Mouse (Mus musculus): ENCODE data around the gene Auts2. TPM values are rescaled to one million over a fixed set of nuclear protein-coding genes. Genes with fewer than 3 reads are reported as not detected.

Auts2 gene
- total RNA-seq, 2 experiments from 2014 or later: 179 to 184 TPM

GRCm38 (mm10) chr5:132394800-132395575 lies 148.2 kb downstream of the Auts2 start:
- intact Hi-C loops (cut with DNase I): no loop called here
- peak; percentile 12 for DNase-seq

DNA sequence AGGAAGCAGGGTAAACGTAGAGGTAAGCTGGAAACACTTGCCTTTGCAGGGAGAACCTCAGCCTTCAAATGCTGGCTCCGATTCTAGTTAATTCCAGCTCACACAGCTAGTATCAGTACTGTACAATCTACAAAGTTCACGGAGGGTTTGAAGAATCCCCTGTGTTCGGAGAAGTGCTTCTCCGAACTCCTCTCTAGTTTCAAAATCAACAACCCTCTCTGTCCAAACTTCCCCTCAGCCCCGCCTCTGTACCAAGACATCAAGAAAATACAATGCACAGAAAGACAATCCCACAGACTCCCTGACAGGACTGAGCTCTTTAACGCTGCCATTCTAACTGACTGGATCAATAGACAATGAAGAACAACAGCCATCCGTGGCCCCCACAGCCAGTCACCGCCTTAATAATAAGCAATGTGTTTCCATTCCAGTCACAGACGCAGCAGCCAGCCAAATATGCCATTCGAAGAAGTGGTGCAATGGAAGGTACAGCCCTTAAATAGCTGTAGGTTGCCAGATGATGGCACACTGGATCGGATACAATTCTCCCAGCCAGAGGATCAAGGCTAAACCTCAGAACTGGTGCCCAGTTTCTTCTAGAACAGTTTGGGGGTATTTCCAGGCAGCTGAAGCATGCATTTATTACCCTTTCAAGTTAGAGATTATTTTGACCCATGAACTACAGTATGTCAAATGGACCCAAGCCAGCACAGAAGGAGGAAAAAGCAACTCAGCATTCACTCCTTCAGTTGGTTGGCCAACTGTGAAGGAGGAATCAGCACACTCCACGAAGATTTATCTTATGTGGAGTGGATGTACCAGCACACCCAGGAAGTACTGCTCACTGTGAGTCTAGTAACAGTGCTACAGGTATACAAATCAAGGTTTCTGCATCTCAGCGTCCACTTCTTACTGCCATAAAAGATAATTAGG lies 151.0 kb downstream of the Auts2 start:
- DNase-seq: no peak
- intact Hi-C loops (cut with DNase I): no loop called here

DNA sequence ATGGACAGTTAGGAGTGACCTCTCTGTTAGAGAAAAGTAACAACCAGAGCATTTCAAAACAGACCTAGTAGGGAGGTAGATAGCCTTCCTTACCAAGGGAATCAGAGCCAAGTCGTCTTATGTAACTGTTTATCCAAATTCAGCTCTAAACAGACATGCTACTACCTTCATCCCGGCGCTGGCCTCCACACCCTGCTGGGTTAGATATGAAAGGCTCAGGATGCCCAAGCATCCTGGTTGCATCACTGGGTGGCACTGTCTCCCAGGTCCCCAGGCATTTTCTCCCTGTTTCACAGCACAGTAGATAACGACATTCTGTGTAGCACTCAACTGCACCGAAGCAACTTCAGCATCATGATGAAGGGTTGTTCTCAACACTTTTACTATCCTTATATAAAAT lies 154.4 kb downstream of the Auts2 start:
- no peak for DNase-seq
- intact Hi-C loops (cut with DNase I): no loop called here

DNA sequence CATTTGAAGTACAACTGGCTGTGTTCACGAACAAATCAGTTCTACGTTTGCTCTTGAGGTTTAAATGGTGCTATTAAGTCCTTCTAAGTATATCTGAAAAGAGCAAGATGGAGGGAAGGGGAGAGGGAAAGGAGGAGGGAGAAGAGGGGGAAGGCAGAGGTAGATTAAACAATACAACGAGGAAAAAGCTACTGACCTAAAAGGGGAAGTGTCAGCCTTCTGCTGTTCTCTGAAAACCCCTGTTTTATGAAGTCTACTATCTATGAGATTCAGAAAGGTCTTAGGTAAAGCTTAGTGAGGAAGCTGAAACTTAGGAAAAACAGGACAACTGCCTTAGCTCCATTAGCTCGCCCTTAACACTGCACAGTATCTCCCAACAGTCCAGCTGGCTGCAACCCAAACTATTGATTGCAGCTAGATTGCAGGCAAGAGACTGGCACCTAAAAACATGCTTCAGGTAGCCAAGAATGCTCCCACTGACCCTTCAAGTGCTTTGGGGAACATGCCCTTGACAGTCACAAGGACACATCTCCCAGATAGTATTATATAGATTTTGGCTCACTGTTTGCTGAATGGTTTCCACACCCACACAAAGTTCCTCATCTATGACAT lies 157.8 kb downstream of the Auts2 start:
- intact Hi-C loops (cut with DNase I): no loop called here
- DNase-seq: no peak

DNA sequence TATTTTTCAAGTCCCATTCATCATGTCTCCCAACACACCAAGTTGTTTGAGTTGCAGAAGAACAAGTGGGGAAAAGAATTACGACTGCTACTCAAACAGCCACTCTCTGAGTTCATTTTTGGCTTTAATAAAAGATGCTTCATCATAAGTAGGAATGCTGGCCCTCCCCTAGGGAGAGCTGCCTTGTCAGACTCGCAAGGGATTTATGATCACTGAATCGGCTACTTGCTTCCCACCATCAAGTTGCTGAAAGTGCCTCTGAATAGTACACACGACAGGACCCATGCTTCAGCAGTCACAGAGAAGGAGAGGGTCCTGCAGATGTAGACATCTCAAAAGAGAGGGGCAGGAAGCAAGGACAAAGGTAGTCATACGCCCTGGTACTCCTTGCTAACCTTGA lies 162.9 kb downstream of the Auts2 start:
- intact Hi-C loops (cut with DNase I): no loop called here
- DNase-seq: no peak

GRCm38 (mm10) chr5:132378977-132379376 lies 164.2 kb downstream of the Auts2 start:
- no peak for DNase-seq
- intact Hi-C loops (cut with DNase I): no loop called here

GRCm38 (mm10) chr5:132375130-132375529 lies 168.0 kb downstream of the Auts2 start:
- no peak for DNase-seq
- intact Hi-C loops (cut with DNase I): no loop called here

DNA sequence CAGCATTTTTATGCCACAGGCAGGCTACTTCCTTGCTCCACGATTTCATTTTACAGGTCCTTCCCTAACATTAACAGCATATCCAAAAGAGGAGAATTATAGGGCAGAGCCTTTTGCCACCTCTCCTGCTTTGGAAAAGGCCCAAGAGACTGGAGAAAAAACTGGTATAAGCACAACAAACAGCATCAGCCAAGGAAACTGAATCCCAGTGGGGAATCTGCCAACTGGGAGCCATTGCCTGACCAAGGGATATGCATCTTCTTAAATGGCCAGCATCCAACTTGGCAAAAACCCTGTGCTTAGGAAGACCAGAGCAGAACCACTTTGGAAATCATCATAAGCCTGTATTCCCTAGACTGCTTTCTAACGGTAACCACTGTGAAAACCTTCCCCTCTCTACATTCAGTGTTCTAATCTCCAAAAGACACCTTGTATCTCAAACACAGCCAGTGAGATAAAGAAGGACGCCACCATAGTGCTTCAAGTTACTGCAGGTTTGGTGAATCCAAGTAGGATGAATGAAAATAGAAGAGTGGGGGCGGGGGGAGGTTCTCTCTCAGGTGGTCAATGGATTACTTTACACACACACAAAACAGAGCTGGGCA lies 169.6 kb downstream of the Auts2 start:
- intact Hi-C loops (cut with DNase I): no loop called here
- peak; percentile 64 for DNase-seq

DNA sequence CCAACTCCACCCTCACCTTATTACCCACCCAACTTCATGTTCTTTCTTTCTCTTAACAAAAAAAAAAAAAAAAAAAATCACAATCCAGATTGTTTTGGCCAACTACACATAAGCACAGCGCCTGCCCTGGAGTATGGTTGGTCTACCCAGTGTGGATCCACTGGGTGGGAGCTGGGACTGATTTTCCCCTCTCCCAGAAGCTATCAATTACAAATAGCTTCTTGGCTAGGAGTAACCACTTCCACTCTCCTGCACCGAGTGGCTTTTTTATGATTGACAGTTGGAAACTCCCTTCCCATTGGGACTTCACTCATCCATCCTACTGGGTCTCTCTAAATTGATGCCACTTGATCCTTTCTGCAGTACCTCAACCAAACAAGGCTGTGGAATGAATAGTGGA lies 170.5 kb downstream of the Auts2 start:
- intact Hi-C loops (cut with DNase I): no loop called here
- no peak for DNase-seq

DNA sequence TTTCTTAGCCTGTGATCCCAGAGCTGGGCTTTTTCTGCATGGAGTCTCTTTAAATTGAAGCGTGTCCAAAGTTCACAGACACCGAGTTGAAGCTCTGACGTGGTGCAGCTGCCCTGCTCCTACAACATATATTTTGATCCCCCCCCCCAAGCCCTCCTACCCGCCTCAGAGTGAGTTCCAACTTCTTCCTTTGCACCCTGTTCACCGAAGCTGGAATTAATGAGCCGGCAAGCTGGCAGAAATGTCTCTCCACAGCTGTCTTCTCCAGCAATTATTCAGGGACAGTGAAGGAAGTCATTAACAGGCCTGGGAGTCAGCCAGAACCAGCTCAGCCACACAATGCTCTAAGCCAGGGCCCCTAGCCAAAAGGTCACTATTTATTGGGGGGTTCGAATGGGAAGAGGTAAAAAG lies 174.5 kb downstream of the Auts2 start:
- peak; percentile 86 for DNase-seq
- intact Hi-C loops (cut with DNase I): no loop called here

- intact Hi-C loops (cut with DNase I): no loop called here
- DNase-seq: no peak
These were observed 181.9 kb downstream of the Auts2 start for GRCm38 (mm10) chr5:132361276-132361675.

GRCm38 (mm10) chr5:132357726-132358125 lies 185.4 kb downstream of the Auts2 start:
- peak; percentile 17 for DNase-seq
- intact Hi-C loops (cut with DNase I): no loop called here

DNA sequence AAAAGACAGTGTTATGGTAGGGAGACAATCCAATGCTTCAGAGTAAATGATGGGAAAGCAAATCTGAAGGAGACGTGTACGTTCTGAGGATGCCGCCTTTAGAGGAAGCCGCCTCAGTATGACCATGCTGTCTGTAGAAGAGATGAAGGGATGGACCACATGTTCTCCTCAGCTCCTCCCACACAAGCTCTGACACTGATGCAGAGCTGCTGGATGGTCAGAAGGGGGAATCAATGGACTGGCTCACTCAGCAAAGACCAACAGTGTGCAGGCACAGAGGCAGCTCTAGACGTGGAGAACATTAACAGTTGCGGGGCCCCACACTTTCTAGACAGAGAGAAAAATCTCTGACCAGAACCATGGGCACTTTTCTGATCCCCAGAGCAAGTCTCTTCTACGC lies 187.2 kb downstream of the Auts2 start:
- no peak for DNase-seq
- intact Hi-C loops (cut with DNase I): no loop called here

- no peak for DNase-seq
- intact Hi-C loops (cut with DNase I): no loop called here
These were observed 190.7 kb downstream of the Auts2 start for GRCm38 (mm10) chr5:132352437-132352836.

- no peak for DNase-seq
- intact Hi-C loops (cut with DNase I): no loop called here
These were observed 192.0 kb downstream of the Auts2 start for GRCm38 (mm10) chr5:132351139-132351538.

DNA sequence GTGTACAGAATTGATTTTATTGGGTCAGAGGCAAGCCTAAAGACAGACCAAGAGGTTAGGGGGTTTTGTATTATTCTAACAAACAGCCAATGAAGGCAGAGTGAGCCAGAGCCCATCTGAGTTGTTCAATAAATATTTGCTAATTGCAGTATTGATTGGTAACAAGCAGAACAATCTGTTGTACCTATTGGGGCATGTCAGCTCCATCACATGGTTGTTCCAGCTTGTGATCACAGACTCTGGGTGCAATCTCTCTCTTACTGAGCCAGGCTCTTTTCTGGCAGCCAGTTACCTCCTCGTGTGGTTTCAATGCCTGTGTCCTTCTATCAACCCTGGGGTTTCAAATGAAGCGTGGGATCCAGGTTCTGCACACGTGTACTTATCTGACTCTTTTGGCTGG lies 201.8 kb downstream of the Auts2 start:
- intact Hi-C loops (cut with DNase I): no loop called here
- DNase-seq: no peak

GRCm38 (mm10) chr5:132337677-132338076 lies 205.5 kb downstream of the Auts2 start:
- DNase-seq: no peak
- intact Hi-C loops (cut with DNase I): no loop called here

GRCm38 (mm10) chr5:132335719-132336118 lies 207.4 kb downstream of the Auts2 start:
- intact Hi-C loops (cut with DNase I): no loop called here
- DNase-seq: no peak

DNA sequence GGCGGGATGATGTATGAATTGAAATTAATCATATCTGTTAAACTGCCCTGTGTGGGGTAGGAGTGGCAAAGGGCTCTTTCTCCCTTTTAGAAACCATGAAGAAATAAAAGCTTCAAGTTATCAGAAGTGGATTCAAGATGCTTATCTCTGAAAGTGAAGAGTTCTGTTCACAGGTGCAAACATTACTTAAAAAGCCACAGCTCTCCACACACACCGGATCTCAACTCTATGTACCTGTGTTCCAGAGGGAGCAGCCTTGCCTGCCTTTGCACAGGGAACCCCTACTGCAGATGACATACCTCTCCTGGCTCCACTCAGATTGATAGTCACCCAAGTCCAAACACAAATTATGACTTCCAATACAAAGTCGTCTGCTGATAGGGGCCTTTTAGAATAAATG lies 208.3 kb downstream of the Auts2 start:
- intact Hi-C loops (cut with DNase I): no loop called here
- no peak for DNase-seq

GRCm38 (mm10) chr5:132333744-132334143 lies 209.4 kb downstream of the Auts2 start:
- intact Hi-C loops (cut with DNase I): no loop called here
- no peak for DNase-seq

DNA sequence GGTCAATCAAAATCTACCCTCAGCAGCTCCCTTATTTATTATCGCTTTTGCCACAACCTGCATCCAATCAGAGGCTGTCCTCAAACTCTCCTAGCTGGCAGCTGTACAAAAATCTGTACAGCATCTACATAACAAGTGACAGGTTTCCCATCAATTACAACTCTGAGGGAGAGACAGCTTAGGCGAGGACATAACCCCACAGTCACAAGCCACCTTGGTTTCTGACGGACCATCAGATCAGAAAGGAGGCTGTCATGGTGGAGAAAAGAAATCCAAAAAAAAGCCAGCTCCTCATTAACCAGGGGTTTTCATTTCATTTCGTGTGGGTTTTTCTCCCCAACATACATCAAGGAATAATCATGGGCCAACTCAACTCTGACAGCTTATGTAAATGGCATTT lies 210.6 kb downstream of the Auts2 start:
- no peak for DNase-seq
- intact Hi-C loops (cut with DNase I): no loop called here

Data from left cerebral cortex, postnatal 4 days (tissue).